Mouse (Mus musculus): ENCODE results near the gene Cbx7. TPM values are rescaled to one million over a fixed set of nuclear protein-coding genes. Genes with fewer than 3 reads are reported as not detected.

The Cbx7 gene
- total and polyA plus RNA-seq, 3 experiments: 2.9 to 11.1 TPM; not detected in 1

DNA sequence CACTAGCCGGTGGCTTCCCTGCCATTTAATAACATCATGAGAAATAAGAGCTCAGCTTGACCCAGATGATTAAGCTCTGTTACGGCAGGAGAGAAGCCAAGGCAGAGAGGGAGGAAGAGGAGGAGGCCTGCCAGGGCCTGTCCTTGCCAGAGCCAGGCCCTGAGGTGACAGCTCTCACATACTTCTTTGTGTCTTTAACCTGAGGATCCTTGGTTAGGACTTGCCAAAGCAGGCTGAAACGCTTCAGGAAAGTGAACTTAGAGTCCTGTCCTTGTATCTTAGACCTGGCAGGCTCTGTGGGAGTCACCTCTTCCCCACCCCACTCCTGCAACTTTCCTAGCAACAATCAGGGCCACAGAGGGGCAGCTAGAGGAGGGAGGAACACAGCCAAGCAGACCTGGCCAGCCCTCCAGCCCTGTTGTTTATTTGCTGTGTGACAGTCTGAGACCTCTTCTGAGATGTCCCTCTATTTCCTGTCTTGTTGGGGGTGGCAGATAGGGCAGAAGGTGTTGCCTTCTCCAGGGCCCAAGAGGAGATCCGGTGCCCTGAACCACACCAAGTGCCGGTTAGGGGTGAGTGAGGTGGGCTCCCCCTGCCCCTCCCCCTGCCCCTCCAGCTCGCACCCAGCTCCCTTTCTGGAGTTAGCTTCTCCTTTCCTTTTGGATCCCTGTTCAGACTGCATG is 71.0 kb downstream of the Cbx7 start:
- H3K36me3 ChIP-seq (ENCODE audit: control insufficient read depth in 1 of 2, insufficient read depth in 2 of 2, low read length in 2 of 2): peaks cover 0 to 2% of the 10 kb centered on the region in 2 experiments; a peak in 2 of 4 replicates
- H3K27me3 ChIP-seq (ENCODE audit: control insufficient read depth in 1 of 2, insufficient read depth in 2 of 2, low read length in 2 of 2): no peaks in the 10 kb centered on the region
- DNase-seq (ENCODE audit: low read depth, low spot score): no peak
- H3K9me3 ChIP-seq (replicated peaks; ENCODE audit: insufficient read depth, low read length): no peaks in the 10 kb centered on the region
- TF ChIP-seq CHD1 (IDR thresholded peaks at IDR 0.05; ENCODE audit: low read depth, low read length) (no peak), MEF2A (IDR thresholded peaks at IDR 0.05; ENCODE audit: extremely low read depth, insufficient replicate concordance, low read depth, low read length, poor library complexity, severe bottlenecking) (no peak), EP300 (IDR thresholded peaks at IDR 0.05; ENCODE audit: low read depth in 1 of 2, low read length in 2 of 2) (no peak), MXI1 (IDR thresholded peaks at IDR 0.05; ENCODE audit: low read depth, low read length) (no peak), UBTF (IDR thresholded peaks at IDR 0.05; ENCODE audit: borderline replicate concordance, insufficient read depth, low read depth, low read length) (no peak), JUND (IDR thresholded peaks at IDR 0.05; ENCODE audit: low read depth, low read length) (no peak), TAL1 (IDR thresholded peaks at IDR 0.05; ENCODE audit: low read length) (no peak), NRF1 (IDR thresholded peaks at IDR 0.05; ENCODE audit: insufficient read depth, low read depth, low read length, poor library complexity, severe bottlenecking) (no peak), ETS1 (IDR thresholded peaks at IDR 0.05; ENCODE audit: low read depth, low read length) (no peak), HCFC1 (IDR thresholded peaks at IDR 0.05; ENCODE audit: low read depth, low read length) (no peak), ELF1 (IDR thresholded peaks at IDR 0.05; ENCODE audit: low read depth, low read length) (no peak), POLR2AphosphoS5 (IDR thresholded peaks at IDR 0.05; ENCODE audit: borderline replicate concordance, low read depth, low read length) (no peak), TCF12 (IDR thresholded peaks at IDR 0.05; ENCODE audit: low read depth, low read length) (no peak), MAZ (IDR thresholded peaks at IDR 0.05; ENCODE audit: low read depth, low read length) (no peak), MAFK (IDR thresholded peaks at IDR 0.05; ENCODE audit: borderline replicate concordance, low read depth, low read length) (no peak), CTCF (IDR thresholded peaks at IDR 0.05 in 2 of 3, conservative IDR thresholded peaks at IDR 0.05 in 1 of 3; ENCODE audit: control insufficient read depth in 1 of 3, insufficient read depth in 1 of 3, low read depth in 2 of 3, low read length in 3 of 3, poor library complexity in 1 of 3, severe bottlenecking in 1 of 3) (no peak), RAD21 (IDR thresholded peaks at IDR 0.05; ENCODE audit: low read depth, low read length) (no peak), MAX (IDR thresholded peaks at IDR 0.05; ENCODE audit: low read length) (no peak), CHD2 (IDR thresholded peaks at IDR 0.05; ENCODE audit: low read length) (no peak)
- no peak overlapping the region for H3K9ac ChIP-seq (ENCODE audit: control insufficient read depth, low read depth, low read length, poor library complexity, severe bottlenecking)
- H3K79me2 ChIP-seq (ENCODE audit: control insufficient read depth, insufficient read depth, low read length, poor library complexity): no peaks in the 10 kb centered on the region
- H3K4me1 ChIP-seq (ENCODE audit: control insufficient read depth in 1 of 2, insufficient read depth in 2 of 2, low read length in 2 of 2): peaks cover 0 to under 1% of the 10 kb centered on the region in 2 experiments; a peak in 2 of 4 replicates
- no peak overlapping the region for H3K4me3 ChIP-seq (ENCODE audit: control insufficient read depth in 1 of 2, insufficient read depth in 1 of 2, low read depth in 2 of 2, low read length in 2 of 2)
- no peak overlapping the region for H3K27ac ChIP-seq (ENCODE audit: control insufficient read depth, low read depth, low read length)

- Histone ChIP-seq H3K27me3 (ENCODE audit: control insufficient read depth in 1 of 2, insufficient read depth in 2 of 2, low read length in 2 of 2) (no peaks in the 10 kb centered on the region), H3K4me3 (ENCODE audit: control insufficient read depth in 1 of 2, insufficient read depth in 1 of 2, low read depth in 2 of 2, low read length in 2 of 2) (no peak overlapping the region), H3K36me3 (ENCODE audit: control insufficient read depth in 1 of 2, insufficient read depth in 2 of 2, low read length in 2 of 2) (peaks cover 2 to 7% of the 10 kb centered on the region in 2 experiments; a peak in 3 of 4 replicates), H3K27ac (ENCODE audit: control insufficient read depth, low read depth, low read length) (no peak overlapping the region), H3K9me3 (replicated peaks; ENCODE audit: insufficient read depth, low read length) (no peaks in the 10 kb centered on the region), H3K79me2 (ENCODE audit: control insufficient read depth, insufficient read depth, low read length, poor library complexity) (no peaks in the 10 kb centered on the region), H3K4me1 (ENCODE audit: control insufficient read depth in 1 of 2, insufficient read depth in 2 of 2, low read length in 2 of 2) (peaks cover 4 to 7% of the 10 kb centered on the region in 2 experiments; a peak in 3 of 4 replicates), H3K9ac (ENCODE audit: control insufficient read depth, low read depth, low read length, poor library complexity, severe bottlenecking) (no peak overlapping the region)
- no peak for DNase-seq (ENCODE audit: low read depth, low spot score)
- TF ChIP-seq GATA1 (IDR thresholded peaks at IDR 0.05; ENCODE audit: low read depth, low read length) (no peak), MXI1 (IDR thresholded peaks at IDR 0.05; ENCODE audit: low read depth, low read length) (no peak), CTCF (IDR thresholded peaks at IDR 0.05 in 2 of 3, conservative IDR thresholded peaks at IDR 0.05 in 1 of 3; ENCODE audit: control insufficient read depth in 1 of 3, insufficient read depth in 1 of 3, low read depth in 2 of 3, low read length in 3 of 3, poor library complexity in 1 of 3, severe bottlenecking in 1 of 3) (no peak), SIN3A (IDR thresholded peaks at IDR 0.05; ENCODE audit: low read length) (no peak), RAD21 (IDR thresholded peaks at IDR 0.05; ENCODE audit: low read depth, low read length) (no peak), CHD1 (IDR thresholded peaks at IDR 0.05; ENCODE audit: low read depth, low read length) (no peak), MYB (IDR thresholded peaks at IDR 0.05; ENCODE audit: low read depth, low read length) (no peak), EP300 (IDR thresholded peaks at IDR 0.05; ENCODE audit: low read depth in 1 of 2, low read length in 2 of 2) (no peak), GABPA (IDR thresholded peaks at IDR 0.05; ENCODE audit: low read depth, low read length) (no peak), SMC3 (IDR thresholded peaks at IDR 0.05; ENCODE audit: low read depth, low read length) (no peak), USF2 (IDR thresholded peaks at IDR 0.05; ENCODE audit: borderline replicate concordance in 1 of 2, insufficient read depth in 1 of 2, low read depth in 1 of 2, low read length in 2 of 2) (no peak), MYC (IDR thresholded peaks at IDR 0.05; ENCODE audit: low read depth, low read length) (no peak), MEF2A (IDR thresholded peaks at IDR 0.05; ENCODE audit: extremely low read depth, insufficient replicate concordance, low read depth, low read length, poor library complexity, severe bottlenecking) (no peak), POLR2A (IDR thresholded peaks at IDR 0.05; ENCODE audit: control insufficient read depth in 1 of 2, insufficient read depth in 1 of 2, low read depth in 1 of 2, low read length in 2 of 2, poor library complexity in 1 of 2) (no peak), UBTF (IDR thresholded peaks at IDR 0.05; ENCODE audit: borderline replicate concordance, insufficient read depth, low read depth, low read length) (no peak), ZKSCAN1 (IDR thresholded peaks at IDR 0.05; ENCODE audit: low read depth, low read length) (no peak), MAZ (IDR thresholded peaks at IDR 0.05; ENCODE audit: low read depth, low read length) (no peak)
Measured at GRCm38 (mm10) chr15:79898988-79899387, 71.9 kb downstream of the Cbx7 start.

Data from MEL (cell line).